Mouse (Mus musculus): ENCODE data around the gene Mprip.

Mprip gene

DNA sequence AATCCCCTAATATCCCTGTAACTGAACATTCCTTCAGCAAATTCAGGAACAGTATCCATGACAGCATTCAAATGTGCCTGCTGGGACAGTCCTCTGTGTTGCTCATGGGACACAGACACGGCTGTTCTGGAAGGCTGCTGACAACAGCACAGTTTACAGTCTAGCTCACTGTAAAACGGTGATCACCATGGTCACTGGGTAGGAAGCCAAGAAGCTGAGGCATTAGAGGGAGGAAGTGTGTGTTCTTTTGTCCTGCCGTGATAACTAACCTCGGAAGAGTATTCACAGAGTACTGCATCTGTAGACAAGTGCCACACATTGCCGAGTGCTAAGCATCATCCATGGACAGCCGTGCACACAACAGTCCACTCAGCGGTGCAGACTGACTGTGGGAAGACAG lies 109.6 kb downstream of the Mprip start:
- DNase-seq = no peak

DNA sequence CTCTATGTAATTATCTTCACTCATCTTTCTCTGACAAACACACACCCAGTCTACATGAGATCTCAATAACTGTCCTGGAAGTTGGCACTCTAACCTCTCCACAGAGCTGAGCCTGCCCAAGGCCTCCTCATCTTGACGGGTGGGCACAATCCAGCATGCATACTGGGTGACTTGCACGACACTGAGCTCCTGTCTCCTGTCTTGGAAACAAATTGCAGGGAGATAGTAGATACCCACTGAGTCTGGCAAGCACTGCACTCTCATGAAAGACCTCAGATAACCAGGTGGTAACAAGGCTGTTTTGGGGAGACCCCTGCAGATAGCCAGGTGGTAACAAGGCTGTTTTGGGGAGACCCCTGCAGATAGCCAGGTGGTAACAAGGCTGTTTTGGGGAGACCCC lies 111.2 kb downstream of the Mprip start:
- no peak for DNase-seq

DNA sequence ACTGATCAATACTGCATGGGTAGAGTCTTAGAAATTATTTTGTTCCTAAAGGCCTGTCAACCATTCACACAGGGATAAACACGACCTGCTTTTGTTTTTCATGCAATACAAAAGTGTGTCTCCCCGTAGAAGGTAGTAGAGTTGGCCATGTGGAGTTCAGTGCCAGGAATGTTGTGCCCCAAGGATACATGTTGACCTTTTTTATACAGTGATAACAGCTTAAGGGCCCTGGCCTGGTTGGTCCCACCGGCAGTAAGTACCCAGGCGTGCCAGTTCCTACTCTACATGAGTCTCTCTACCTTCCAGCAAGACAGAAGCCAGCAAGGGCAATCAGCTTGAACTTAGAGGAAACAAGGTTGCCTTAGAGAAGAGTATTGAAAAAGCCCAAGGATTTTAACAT lies 111.8 kb downstream of the Mprip start:
- no peak for DNase-seq

DNA sequence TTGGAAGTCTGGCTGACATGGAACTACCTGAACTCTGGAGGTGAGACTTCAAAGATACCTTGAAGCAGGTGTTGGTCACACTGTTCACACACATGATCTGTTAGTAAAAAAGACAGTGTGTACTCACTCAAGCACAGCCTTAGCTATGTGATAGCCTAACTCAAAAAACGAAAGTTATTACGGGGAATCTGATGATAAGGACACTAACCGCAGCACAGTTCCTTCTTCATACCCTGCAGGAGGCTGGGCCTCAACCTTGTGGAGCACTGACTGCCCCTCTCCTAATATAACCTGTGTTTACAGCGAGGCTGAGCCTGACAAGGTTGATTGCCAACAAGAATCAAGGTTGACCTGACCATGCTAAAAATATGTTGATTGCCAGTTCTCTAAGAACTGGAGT lies 113.4 kb downstream of the Mprip start:
- no peak for DNase-seq

DNA sequence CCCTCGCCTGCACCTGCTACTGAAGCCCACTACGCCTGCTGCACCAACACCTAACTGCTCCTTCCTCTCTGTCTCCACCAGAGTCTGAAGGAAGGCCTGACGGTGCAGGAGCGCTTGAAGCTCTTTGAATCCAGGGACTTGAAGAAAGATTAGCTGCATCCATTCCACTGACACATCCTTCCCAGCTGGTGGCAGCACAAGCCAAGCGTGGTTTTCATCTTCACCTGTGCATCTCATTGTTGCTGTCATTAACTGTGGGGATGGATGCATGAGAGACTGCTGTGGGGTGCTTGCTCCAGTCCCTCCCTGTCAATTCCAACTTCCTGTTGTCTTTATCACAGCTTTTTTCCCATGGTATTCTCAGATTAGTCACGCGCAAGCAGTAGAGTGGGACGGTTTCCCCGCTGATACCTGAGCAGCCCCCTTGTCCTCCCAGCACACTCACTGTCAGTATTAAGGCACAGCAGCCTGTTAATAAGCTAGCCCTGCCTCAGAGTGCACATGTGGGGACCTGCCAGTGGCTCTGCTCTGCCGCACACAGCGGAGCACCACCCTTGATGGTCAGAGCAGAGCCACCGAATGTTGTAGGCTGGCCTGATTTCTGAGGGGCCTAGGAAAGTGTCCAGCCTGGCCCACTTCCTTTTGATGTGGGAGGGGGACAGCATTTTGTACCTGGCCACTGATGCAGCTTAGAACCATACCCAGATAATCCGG lies 114.5 kb downstream of the Mprip start:
- no peak for DNase-seq

DNA sequence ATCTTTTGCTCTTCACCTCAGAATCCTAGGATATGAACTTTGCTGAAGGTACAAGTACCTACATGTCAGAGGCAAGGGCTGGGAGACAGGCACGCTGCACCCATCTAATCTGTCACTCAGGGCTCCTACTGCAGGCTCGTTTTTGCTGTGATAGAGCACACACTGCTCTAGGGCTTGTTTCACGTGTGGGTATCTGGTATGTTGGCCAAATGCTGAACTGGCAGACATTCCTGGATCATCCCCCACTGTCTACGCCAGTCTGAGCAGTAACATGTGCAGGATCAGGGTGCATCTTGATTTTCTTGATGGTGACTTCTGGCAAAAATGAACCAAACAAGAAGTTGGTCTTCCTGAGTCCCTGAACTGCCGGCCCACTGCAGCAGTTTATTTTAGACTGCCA lies 116.2 kb downstream of the Mprip start:
- DNase-seq = no peak

DNA sequence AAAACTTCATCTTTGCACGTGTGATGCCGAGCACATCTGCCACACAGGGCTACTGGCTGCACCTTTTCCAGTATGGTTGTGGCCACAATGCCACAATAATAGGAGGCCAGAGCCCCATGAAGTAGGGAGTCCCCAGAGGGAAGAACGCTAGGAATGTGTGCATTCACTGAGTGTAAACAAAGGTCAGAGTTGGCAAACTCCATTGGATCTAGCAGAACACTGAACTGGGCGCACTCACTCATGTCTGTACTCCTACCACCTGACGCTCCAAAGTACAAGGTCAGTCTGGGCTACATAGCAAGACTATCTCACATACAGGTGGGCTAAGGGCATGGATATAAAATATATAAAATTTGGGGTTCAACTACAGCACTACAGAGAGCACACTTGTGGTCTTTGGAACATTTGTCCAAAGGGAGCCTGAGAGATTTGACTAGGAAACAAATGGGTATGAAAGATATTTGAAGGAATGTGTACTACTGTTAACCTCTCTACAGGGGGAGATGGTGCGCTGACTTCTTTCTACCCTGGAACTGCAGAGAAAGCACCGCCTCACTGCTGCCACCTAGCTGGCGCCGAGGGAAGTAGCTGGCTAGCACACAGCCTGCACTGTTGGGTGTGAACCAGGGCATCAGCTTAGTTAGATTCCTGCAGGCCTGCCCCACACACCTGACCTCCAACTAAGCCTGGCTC lies 117.2 kb downstream of the Mprip start:
- DNase-seq = peak; percentile 81

DNA sequence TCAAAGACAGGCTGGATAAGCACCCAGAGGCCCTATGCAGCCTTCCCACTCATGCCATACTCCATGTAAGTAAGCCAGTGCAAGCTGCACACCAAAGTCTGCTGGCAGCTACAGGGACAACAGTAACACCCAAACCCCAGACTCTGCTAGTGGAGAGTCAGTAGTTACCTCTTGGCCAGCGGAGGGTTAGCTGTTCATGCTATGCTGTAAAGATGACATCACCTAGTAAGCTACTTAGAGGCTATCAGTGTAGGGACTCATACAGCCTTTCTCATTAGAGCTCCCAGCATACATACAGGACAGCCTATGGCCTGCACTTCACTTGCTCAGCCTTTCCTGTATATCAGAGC lies 117.7 kb downstream of the Mprip start:
- no peak for DNase-seq

DNA sequence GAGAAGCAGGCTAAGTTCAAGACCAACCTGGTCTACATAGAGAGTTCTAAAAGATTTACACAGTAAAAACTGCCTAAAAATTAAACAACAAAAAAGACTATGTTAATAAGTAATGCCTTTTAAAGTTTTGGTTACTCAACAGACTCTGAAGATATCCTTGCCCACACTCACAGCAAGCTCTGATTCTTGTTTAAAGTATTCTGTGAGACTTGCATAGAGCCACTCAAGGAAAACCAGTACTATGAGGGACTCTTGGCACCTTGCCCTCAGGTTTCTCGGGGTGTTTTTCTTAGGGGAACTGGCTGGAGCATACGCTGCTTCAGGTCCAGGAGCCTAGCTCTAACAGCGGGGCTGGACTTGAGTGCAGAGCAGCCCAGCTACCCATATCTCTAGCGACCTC lies 118.3 kb downstream of the Mprip start:
- no peak for DNase-seq

DNA sequence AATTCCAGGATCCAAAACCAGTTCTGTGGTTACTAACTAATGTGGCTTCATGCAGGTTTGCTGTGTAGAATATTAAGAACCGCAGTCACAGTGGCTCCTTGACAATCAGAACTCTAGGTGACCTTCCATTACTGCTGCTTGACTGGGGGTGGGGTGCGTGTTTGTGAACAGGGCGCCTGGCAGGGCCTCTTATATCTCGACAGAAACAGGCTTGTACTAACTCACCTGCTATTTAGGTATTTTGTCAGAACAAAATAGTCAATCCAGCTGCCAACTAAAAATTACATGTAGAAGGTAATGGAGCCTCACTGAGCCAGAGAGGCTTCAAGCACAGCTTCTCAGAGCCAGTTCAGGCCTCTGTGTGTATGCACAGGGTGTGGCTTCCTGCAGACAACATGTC lies 119.1 kb downstream of the Mprip start:
- DNase-seq = no peak

DNA sequence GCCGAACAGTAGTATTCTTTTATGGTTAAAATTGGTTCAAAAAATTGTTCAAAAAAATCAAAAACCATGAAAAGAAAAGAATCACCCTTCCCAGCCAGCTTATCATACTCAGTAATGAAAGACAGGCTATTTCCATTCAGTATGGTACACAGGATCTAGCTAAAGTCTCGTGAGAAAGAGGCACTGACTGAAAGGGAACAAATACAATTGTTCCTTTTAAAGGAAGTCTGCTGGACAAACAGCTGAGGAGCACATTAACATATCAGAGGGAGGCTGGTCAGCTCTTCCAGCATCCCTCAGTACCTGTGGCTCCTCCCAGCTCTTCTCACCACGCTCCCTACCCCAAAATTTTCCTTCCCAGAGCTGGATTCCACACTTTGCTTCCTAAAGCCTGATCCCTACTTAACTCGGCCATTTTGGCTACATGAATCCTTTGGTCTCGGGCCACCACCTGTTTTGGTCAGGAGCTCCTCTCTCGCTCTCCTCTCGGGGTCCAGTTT lies 121.0 kb downstream of the Mprip start:
- no peak for DNase-seq

DNA sequence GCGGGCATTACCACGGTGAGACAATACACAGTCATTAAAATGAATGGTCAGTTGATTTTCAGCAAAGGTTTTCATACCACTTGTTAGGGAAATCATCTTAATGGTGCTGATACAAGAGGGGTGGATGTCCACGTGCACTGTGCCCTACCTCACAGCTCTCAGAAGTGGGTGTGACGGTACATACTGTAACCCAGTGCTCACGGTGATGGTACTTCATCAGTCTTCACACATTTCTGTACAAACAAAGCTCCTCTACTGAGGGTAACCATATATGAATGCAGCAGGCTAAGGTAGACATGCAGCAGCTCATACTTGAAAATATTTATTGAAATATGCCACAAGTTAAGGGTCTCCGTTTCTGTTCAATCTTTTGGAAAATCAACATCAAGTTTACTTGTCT lies 122.5 kb downstream of the Mprip start:
- no peak for DNase-seq

DNA sequence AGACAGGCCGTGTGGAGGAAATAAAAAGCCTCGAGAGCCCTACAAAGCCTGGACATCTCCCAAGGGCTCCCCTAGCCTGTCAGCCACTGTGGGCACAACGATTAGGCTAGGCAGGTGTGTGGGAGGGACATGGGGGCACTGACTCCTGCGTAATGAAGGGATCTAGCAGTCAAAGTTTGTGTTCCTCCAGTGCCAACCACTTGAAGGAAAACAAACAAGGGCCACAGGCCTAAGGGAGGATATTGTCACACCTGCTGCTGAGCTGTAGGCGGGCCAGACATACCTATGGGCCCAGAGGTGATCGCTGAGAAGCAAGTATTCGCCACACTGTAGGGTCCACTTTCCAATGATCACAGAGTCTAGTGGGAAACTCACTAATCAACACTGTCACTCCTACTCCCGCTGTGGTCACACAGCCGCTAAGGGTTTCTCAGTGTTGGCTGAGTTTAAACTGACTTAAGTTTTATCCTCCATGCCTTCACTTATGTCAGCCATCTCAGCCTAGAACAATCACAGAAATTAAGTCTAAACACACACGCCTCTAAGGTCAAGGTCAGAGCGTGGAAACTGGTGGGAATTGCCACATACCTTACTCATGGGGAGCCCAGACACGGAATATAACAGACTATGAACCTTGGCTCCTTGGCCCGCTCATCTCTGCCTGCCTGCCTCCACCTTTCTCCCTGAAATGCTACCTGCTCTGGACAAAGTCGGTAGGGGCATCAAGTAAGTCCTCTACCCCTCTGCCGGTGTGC lies 125.5 kb downstream of the Mprip start:
- no peak for DNase-seq

DNA sequence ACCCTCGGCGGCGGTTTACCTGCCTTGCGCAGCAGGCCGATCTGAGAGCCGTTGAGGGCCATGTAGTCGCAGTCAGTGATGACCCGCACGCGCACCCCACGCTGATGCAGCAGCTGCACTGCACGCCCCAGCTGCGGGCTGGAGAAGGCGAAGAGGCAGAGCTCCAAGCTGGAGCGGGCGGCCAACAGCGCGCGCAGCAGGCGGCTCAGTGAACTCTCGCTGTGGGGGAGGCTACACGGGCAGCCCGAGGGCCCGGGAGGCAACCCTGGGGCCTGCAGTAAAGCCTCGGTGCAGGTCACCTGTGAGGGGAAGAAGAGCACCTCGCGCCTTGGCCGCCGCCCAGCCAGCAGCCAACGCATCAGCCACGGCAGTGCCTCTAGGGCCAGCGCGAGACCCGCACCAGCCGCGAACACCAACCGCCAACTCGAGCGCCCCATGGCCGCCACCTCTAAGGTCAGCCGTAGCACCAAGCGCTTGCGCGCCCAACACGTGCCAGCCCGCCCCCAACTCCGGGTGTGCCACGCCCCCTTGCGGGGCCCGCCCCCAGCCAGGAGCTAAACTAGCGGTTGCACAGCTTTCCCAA lies 126.2 kb downstream of the Mprip start, which contains the start of gene Pld6:
Gene Pld6, minus strand, starts transcription at position 447 of the 583 bp plus-strand sequence.
- peak; percentile 79 for DNase-seq

DNA sequence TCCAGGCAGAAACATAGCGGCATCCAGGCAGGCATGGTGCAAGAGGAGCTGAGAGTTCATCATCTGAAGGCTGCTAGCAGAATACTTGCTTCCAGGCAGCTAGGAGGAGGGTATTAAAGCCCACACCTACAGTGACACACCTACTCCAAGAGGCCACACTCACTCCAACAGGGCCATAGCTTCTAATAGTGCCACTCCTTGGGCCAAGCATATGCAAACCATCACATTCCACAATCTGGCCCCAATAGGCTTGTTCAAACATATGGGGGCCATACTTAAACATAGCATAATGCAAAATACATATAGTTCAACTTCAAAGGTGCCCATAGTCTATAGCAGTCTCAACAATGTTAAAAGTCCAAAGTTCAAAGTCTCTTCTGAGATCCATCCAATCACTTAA lies 128.2 kb downstream of the Mprip start:
- DNase-seq = no peak

DNA sequence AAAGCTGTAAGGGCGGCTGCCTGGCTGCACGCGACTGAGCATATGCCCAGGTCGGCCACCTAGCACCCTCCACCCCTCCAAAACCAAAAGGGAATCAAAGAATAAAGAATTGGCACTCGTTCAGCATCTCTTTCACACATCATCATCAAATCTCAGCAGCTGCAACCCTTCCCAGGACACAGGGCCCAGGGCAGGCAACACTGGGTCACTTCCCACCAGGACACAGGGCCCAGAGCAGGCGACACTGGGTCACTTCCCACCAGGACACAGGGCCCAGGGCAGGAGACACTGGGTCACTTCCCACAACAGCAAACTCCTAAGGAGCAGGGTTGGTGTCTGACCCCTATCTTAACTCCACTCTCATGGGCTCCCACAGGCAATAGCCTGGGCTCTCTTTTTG lies 132.3 kb downstream of the Mprip start:
- no peak for DNase-seq

DNA sequence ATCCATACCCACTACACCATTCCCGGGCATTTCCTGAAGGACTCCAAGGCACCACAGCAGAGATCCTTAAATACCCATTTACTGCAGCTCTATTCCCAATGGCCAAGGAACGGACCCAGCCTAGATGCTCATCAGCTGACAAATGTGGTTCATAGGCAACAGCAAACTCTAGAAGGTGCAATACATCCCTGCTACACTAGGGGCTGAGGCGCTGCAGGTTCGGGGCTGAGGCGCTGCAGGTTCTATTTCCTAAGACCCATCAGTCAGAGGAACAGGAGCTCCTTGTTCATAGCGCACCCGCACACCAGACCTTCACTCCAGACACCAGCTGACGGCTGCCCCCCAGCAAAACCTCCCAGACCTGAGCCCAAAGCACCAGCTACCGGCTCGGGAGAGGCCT lies 139.3 kb downstream of the Mprip start:
- peak; percentile 20 for DNase-seq

DNA sequence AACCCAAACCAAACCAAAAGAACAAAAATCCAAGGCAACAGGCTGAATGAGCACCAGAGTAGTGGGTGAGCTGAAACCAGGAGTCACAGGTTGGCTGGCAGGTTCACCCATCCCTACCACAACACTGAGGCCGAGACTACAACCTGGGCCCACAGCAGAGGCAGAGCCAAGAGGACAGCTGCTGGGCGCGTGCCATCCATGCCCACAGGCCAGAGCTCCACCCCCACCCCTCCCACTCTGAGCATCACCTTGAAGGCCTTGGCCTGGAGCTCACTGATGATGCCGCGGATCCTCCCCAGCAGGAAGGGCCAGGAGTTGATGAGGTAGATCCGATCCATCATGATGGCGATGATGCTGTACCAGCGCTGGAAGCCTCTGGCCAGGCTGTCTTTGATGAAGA lies 140.8 kb downstream of the Mprip start:
- DNase-seq = no peak

DNA sequence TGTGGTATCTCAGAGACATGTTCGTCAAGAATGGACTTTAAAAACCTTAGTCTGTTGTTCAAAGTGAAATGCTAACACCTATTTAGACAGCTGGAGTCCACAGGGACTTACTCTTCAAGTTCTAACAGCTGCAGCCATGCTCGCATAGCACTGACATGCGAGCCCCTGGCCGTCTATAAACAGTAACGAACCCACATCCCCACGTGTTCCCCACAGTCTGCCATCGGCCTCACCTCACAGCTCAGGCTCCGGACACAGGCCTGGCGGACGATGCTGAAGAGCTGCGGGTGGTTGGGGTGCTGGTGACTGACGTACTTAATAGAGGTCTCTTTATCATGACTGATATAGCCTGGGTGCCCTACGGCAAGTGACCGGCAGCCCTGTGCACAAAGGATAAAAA lies 142.4 kb downstream of the Mprip start:
- no peak for DNase-seq

DNA sequence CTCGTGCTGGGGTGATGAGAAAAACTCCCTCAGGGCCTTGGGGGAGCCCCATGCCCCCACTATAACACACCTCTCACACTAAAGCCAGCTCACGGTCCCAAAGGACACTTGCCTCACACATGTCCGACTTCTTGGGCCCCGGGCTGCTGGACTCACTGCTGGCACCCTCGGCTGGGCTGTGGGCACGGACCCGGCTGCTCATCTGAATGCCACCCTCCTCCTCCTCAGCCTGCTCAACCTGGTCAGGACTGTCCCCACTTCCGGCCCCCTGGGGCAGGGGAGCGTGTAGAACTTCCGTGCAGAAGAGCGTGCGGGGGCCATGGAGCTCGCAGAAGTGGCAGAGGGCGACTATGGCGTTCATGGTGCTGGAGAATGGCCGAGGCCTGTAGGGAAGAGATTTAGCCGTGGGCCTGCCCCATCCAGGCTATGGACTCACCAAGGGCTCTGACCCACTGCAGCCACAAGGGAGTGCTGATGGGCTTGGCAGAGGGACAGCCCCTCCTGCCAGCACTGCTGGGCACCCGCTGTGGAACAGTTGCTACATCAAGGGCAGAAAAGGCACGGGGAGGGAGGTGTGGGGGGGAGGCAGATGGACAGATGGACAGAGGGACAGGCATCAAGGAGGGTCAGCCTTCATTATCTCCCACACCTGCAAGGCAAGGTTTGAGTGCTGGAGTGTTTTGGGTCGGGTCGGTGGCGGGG lies 143.5 kb downstream of the Mprip start:
- DNase-seq = no peak

DNA sequence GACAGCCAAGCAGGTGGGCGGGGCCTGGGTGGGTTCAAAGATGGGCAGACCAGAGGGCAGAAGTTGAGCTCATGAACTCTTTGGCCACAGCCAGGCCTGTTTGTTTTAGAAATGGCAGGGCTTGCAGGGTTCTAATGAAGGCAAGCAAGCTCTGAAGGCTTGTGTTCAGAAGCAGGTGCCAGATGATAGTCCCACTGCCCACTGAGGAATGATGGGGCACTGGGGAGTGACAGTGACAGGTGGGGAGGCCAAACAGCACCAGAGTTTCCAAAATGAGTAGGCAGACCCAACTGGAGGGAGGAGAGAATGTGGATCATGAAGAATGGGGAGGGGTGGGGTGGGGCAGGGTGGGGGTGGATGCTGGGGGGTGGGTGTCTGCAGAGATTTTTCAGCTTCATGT lies 144.2 kb downstream of the Mprip start:
- DNase-seq = no peak

DNA sequence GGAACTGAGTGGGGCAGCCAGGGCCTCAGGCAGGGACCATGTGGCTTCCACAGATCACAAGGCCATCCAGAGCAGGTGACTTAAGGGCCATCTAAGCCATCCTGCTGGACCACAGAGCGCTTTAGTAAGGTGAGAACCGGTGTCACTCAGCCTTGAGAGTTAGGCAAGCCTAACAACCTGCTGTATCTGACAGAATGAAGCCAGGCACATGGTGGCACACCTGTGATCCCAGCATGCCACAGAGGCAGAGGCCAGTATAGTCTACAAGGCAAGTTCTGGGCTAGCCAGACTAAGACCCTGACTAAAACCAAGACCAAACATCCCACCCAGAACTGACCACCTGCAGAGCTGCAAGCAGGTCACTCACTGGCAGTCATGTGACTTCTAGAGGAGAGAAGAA lies 144.6 kb downstream of the Mprip start:
- DNase-seq = no peak
